Mouse (Mus musculus) midbrain, embryonic 12.5 days (tissue): ENCODE results near the gene Gm20532. TPM values are rescaled to one million over a fixed set of nuclear protein-coding genes. Genes with fewer than 3 reads are reported as not detected.

ENCODE experiments used
- ATAC-seq: fragments of 200-750 bp; cut with Nextera tagmentation; 2 replicates; pipeline ENCODE4 v1.8.0; 2017; ENCODE audit warnings: low read depth, moderate TSS enrichment, moderate library complexity; ENCODE audit not compliant: low FRiP score
- H3K27ac ChIP-seq: fragments of 300-500 bp; sonication (generic); replicated peaks from 2 replicates; pipeline ENCODE4 v1.5.1; 2016; ENCODE audit warnings: mild to moderate bottlenecking
- H3K27me3 ChIP-seq: fragments of 300-500 bp; sonication (generic); 2 replicates; pipeline ENCODE4 v1.6.1; 2016; ENCODE audit warnings: mild to moderate bottlenecking
- H3K36me3 ChIP-seq: fragments of 300-500 bp; sonication (generic); 2 replicates; pipeline ENCODE4 v1.6.1; 2016
- H3K4me1 ChIP-seq: fragments of 300-500 bp; sonication (generic); 2 replicates; pipeline ENCODE4 v1.6.1; 2016
- H3K4me2 ChIP-seq: fragments of 300-500 bp; sonication (generic); replicated peaks from 2 replicates; pipeline ENCODE4 v1.6.1; 2016; ENCODE audit warnings: mild to moderate bottlenecking, moderate library complexity
- H3K4me3 ChIP-seq: fragments of 300-500 bp; sonication (generic); 2 replicates; pipeline ENCODE4 v1.5.1; 2016; ENCODE audit warnings: mild to moderate bottlenecking
- H3K9ac ChIP-seq: fragments of 300-500 bp; sonication (generic); replicated peaks from 2 replicates; pipeline ENCODE4 v1.6.1; 2016; ENCODE audit warnings: mild to moderate bottlenecking, moderate library complexity
- H3K9me3 ChIP-seq: fragments of 300-500 bp; sonication (generic); 2 replicates; pipeline ENCODE4 v1.6.1; 2016; ENCODE audit warnings: mild to moderate bottlenecking
- WGBS: fragments of 180-500 bp; shearing (Covaris S2); methylation state at CpG from one replicate; pipeline ENCODE4 v1.1.7; 2016; 5-methylcytosine and 5-hydroxymethylcytosine counted together
- polyA plus RNA-seq: library from polyadenylated mRNA; unstranded; fragments of >200 nt; fragmentation: Nextera tagmentation; extraction: Ambion mirVana; gene quantifications from 2 replicates; pipeline ENCODE4 v1.2.1, GENCODE M21; 2016

Gene Gm20532
- polyA plus RNA-seq, 1 experiment from 2014 or later: not detected

DNA sequence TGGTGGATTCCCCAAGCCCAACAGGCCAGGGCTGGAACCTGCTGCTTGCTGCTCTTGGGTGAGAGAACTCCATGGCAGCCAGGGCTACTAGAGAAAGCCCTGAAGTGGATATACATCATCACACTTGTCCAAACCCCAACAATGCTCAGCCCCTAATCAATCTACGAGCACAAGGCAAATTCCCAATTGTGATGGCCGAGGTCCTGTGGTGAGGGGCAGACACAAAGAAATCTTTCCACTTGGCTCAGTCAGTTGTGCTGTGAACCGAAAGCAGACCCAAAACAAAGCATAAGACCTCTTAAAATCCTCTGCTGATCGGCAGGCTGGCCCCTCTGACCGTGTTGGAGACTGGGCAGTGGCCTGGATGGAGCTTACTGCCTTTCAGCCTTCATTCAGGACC, 11.6 kb upstream of the Gm20532 start:
- WGBS: 18% methylated on average over 5 of the region's 5 CpGs
- Histone ChIP-seq H3K27ac (no peak overlapping the region), H3K4me1 (peaks cover 10% of the 10 kb centered on the region), H3K4me3 (no peak overlapping the region), H3K36me3 (no peaks in the 10 kb centered on the region), H3K9ac (no peak overlapping the region), H3K27me3 (no peaks in the 10 kb centered on the region), H3K9me3 (no peaks in the 10 kb centered on the region), H3K4me2 (no peak overlapping the region)
- no peak for ATAC-seq

DNA sequence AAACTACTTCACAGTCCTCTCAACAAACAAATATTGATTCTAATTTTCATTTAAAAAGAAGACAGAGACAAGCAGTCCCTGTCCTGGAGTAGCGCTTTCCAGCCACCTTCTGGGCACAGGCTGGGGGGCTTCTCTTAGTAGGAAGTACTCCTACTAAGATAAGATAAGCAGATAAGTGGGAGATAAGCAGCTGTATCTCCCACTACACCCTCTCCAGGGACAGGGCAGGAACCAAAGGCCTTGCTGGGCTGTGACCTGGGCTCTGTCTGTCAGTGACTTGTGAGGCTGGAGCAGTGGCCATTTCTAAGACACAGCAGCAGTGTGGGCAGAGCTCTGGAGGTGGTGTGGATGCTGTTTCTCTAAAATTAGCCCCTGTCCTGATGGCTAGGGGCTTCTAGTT, 11.1 kb upstream of the Gm20532 start:
- Histone ChIP-seq H3K27me3 (no peaks in the 10 kb centered on the region), H3K4me2 (no peak overlapping the region), H3K36me3 (no peaks in the 10 kb centered on the region), H3K27ac (no peak overlapping the region), H3K4me3 (no peak overlapping the region), H3K9ac (no peak overlapping the region), H3K4me1 (peaks cover 10% of the 10 kb centered on the region), H3K9me3 (no peaks in the 10 kb centered on the region)
- 97% methylated on average over 1 of the region's 1 CpGs for WGBS
- no peak for ATAC-seq

DNA sequence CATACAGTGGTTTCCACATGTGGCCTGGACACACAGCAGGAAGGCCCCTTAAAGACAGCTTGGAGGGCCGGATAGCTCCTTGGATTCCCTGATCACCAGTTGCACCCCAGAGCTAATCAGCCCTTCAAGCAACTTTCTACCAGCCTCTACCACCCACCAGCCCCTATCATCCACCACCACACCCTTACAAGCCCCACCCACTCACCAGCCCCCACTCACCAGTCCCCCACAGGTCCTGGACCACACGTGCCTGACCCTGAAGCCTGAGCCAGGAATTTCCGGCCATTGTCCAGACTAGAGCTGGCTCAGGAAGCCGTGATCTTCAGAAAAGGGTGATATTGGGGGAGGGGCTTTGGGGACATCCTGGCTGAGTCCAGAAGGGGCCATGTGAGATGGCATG, 10.6 kb upstream of the Gm20532 start:
- H3K9ac ChIP-seq: no peak overlapping the region
- no peak overlapping the region for H3K27ac ChIP-seq
- WGBS: 62% methylated on average over 4 of the region's 4 CpGs
- no peak overlapping the region for H3K4me3 ChIP-seq
- no peaks in the 10 kb centered on the region for H3K36me3 ChIP-seq
- H3K9me3 ChIP-seq: no peaks in the 10 kb centered on the region
- no peak overlapping the region for H3K4me2 ChIP-seq
- ATAC-seq: no peak
- no peaks in the 10 kb centered on the region for H3K27me3 ChIP-seq
- peaks cover 10% of the 10 kb centered on the region for H3K4me1 ChIP-seq

DNA sequence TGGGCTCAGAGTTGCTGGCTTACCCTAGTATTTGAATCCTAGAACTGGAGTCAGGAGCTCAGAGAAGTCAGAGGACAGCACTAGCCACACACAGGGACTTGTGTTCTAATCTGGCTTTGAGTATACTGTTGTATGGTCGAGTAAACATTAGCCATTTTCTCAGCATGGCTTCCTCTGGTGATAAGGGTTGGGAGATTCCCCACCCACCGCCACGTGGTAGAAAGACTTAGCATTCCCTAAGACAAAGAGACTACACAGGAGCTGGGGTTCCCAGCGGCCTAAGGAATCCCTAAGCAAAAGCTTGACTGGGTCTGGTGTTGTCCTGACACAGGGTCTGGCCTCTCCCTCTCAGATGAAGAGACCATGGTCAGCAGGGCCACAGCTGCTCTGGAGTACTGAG, 10.0 kb upstream of the Gm20532 start:
- Histone ChIP-seq H3K4me2 (no peak overlapping the region), H3K9me3 (no peaks in the 10 kb centered on the region), H3K27me3 (no peaks in the 10 kb centered on the region), H3K27ac (no peak overlapping the region), H3K36me3 (no peaks in the 10 kb centered on the region), H3K9ac (no peak overlapping the region), H3K4me3 (no peak overlapping the region), H3K4me1 (peaks cover 10% of the 10 kb centered on the region)
- no peak for ATAC-seq
- WGBS: 48% methylated on average over 4 of the region's 4 CpGs

DNA sequence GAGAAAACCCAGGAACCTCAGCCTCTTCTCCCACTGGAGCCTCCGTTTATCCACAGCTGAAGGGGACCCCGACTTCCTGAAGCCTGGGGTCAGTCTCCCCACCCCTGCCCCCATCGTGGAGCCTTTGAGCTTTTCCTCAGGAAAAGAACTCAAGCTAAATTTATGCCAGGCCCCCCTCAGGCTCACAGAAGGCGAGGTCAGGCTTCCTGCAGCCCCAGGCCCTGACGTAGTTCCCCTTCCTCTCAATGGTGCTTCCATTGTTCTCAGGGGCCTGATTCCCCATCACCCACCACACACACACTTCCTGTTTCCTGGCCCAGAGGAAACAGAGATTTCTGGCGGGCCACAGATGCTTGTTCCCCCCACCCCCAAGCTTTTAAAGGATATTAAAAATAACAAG, 8.1 kb upstream of the Gm20532 start:
- no peak for ATAC-seq
- 48% methylated on average over 6 of the region's 6 CpGs for WGBS
- no peaks in the 10 kb centered on the region for H3K36me3 ChIP-seq
- peaks cover 8% of the 10 kb centered on the region for H3K4me1 ChIP-seq
- no peak overlapping the region for H3K4me3 ChIP-seq
- H3K9ac ChIP-seq: no peak overlapping the region
- H3K4me2 ChIP-seq: no peak overlapping the region
- H3K27ac ChIP-seq: 0 out of 2 replicates have a peak overlapping the region, but pooled peaks have one; percentile 36
- no peaks in the 10 kb centered on the region for H3K9me3 ChIP-seq
- no peaks in the 10 kb centered on the region for H3K27me3 ChIP-seq

DNA sequence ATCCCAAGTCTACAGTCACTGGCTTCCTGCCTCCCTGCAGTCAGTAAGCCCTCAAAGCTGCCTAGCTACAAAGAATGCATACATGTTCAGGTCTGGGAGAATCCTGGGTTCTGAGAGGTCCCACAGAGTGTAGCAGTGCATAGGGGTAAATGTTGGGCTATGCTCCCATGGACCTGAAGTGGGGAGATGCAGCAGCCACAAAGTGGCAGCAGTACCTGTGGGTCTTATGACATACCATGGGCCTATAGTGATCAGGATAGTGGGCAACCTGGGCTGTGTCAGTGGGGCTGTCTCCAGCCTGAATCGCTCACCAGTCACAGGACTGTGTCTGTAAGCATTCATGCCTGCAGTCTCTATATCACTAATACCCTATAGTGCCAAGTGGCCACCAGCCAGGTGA, 6.7 kb upstream of the Gm20532 start, which contains the start of gene Egfl7:
Gene Egfl7, plus strand, starts transcription at position 301 of the 400 bp plus-strand sequence.
- Histone ChIP-seq H3K27ac (no peak within 1 kb of the TSS), H3K27me3 (no peaks in the 10 kb centered on the region), H3K36me3 (no peaks in the 10 kb centered on the region), H3K4me1 (peaks cover 2% of the 10 kb centered on the region; the same call in 1 of the 2 replicates), H3K9me3 (no peaks in the 10 kb centered on the region), H3K4me2 (no peak within 1 kb of the TSS), H3K4me3 (no peak within 1 kb of the TSS), H3K9ac (no peak within 1 kb of the TSS)
- no peak for ATAC-seq
- WGBS: 95% methylated on average over 1 of the region's 1 CpGs

DNA sequence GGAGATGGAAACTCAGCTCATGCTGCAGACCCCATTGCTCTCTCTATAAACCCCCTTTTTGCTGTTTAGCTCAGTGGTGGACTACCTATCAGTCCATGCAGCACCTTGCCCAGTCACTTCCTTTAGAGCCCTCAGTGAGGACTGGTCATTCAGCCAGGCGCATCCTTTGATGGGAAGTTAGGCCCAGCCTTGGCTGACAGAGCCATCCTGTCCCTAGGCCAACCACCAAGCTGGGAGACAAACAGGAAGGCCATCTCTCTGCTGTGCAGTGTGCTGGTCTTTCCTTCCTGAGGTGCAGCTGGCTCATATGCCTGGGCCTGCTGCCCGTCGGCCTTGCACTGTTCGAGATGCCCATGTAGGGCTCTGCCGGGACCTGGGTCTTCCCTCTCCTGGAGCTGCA, 5.7 kb upstream of the Gm20532 start:
- Histone ChIP-seq H3K4me3 (no peak overlapping the region), H3K36me3 (no peaks in the 10 kb centered on the region), H3K27me3 (peaks cover 7% of the 10 kb centered on the region; the same call in 1 of the 2 replicates), H3K4me1 (no peaks in the 10 kb centered on the region; the same call in 1 of the 2 replicates), H3K9ac (no peak overlapping the region), H3K4me2 (no peak overlapping the region), H3K27ac (no peak overlapping the region), H3K9me3 (no peaks in the 10 kb centered on the region)
- 98% methylated on average over 5 of the region's 5 CpGs for WGBS
- ATAC-seq: no peak

DNA sequence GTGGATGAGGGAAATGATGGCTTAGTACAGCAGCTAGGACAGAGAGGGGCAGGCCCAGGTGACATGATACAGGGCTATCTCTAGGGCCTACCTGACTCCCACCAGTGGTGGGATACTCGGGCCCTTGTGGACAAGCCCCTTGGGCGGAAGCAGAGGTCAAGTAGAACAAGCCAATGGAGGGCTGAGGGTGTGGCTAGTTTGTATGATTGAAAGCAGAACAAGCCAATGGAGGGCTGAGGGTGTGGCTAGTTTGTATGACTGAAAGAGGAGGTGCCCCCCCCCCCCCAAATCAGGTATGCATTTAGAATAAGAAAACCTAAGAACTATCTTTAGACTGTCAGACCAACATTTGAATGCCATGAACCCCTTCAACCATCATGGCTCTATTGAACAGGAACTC, 4.2 kb upstream of the Gm20532 start:
- Histone ChIP-seq H3K27ac (no peak overlapping the region), H3K9me3 (no peaks in the 10 kb centered on the region), H3K4me1 (peaks cover 10% of the 10 kb centered on the region), H3K4me3 (no peak overlapping the region), H3K36me3 (no peaks in the 10 kb centered on the region), H3K4me2 (no peak overlapping the region), H3K9ac (no peak overlapping the region), H3K27me3 (peaks cover 7% of the 10 kb centered on the region; the same call in 1 of the 2 replicates)
- no peak for ATAC-seq
- WGBS: 59% methylated on average over 2 of the region's 2 CpGs

DNA sequence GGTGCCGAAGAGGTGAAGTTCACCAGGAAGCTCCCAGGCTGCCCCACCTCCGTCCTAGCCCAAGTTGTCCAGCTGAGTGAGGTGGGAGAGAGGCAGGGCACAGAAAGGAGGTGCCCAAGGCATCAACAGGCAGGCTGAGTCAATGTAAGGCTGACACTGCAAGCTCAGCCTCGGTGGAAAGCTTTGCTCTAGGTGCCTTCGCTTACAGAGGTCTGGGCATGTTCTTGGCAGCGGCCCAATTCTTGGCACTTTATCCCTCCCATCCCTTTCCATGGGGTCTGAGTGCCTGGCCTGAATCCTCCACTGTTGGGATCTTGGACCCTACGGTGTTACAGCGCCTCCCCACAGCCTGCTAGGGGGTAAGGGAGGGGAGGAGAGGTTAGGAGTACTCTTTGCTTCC, 3.7 kb upstream of the Gm20532 start:
- Histone ChIP-seq H3K4me3 (no peak overlapping the region), H3K9ac (no peak overlapping the region), H3K9me3 (no peaks in the 10 kb centered on the region), H3K27ac (no peak overlapping the region), H3K4me2 (no peak overlapping the region), H3K27me3 (peaks cover 7% of the 10 kb centered on the region; the same call in 1 of the 2 replicates), H3K4me1 (peaks cover 10% of the 10 kb centered on the region), H3K36me3 (no peaks in the 10 kb centered on the region)
- no peak for ATAC-seq
- WGBS: 81% methylated on average over 7 of the region's 7 CpGs

DNA sequence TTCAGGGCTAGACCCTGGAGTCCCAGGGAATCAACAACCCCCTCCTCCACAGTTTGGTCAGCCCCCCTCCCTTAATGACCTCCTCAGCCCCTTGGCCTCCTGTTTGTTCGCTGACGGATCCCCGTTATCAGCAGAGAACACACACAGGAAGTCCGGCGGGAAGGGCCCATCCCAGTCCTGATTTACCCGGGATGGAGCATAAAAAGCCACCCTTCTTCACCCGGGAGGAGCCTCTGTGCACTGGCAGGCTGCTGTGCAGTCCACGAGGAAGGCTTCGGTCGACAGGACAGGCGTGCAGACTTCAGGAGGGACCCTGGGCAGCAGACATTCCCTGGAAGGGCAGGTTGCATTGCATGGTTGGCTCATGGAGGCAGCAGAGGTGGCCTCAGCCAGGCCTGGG, 2.8 kb upstream of the Gm20532 start:
- no peak overlapping the region for H3K4me3 ChIP-seq
- WGBS: 80% methylated on average over 11 of the region's 11 CpGs
- no peak overlapping the region for H3K27ac ChIP-seq
- peaks cover 10% of the 10 kb centered on the region for H3K4me1 ChIP-seq
- peaks cover 7% of the 10 kb centered on the region; the same call in 1 of the 2 replicates for H3K27me3 ChIP-seq
- no peak overlapping the region for H3K4me2 ChIP-seq
- H3K9ac ChIP-seq: no peak overlapping the region
- no peak for ATAC-seq
- H3K9me3 ChIP-seq: no peaks in the 10 kb centered on the region
- no peaks in the 10 kb centered on the region for H3K36me3 ChIP-seq

DNA sequence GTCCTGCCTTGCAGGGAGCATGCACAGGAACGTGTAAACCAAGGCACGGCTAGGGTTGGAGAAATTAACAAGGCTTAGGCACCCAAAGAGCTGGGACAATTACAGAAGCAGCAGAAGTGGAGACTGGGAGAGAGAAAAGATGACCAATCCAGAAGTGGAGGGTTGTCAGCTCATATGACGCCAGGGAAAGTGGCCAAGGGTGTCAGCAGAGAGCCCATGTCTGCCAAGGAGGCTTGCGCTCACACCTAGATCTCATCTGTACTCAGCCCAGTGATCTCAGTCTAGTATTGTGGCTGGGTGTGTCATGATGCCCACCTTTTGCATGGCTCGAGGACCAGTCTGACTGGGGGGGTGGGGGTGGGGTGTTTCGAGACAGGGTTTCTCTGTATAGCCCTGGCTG, 726 bp upstream of the Gm20532 start:
- H3K4me1 ChIP-seq: peaks cover 10% of the 10 kb centered on the region
- peaks cover 7% of the 10 kb centered on the region; the same call in 1 of the 2 replicates for H3K27me3 ChIP-seq
- H3K4me2 ChIP-seq: no peak overlapping the region
- H3K36me3 ChIP-seq: no peaks in the 10 kb centered on the region
- ATAC-seq: no peak
- no peak overlapping the region for H3K9ac ChIP-seq
- no peak overlapping the region for H3K4me3 ChIP-seq
- H3K27ac ChIP-seq: no peak overlapping the region
- WGBS: 64% methylated on average over 6 of the region's 6 CpGs
- no peaks in the 10 kb centered on the region for H3K9me3 ChIP-seq

DNA sequence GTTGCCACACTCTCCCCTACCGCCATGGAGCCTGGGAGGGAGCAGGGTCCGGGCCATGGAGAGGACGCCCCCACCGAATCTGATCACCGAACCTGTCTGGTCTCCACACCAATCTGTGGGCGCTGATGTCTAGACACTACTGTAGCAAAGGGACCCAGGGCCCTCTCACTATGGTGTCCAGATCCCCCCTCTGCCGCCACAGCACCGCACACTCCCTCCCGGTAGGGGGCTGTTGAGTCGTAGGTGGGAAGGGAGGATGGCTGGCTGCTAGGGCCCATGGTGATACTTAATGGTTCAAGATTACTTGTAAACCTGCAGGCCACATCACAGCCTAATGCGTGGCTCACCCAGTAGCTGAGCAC, 586 bp downstream of the Gm20532 start:
- no peaks in the 10 kb centered on the region for H3K9me3 ChIP-seq
- no peak overlapping the region; the same call in 1 of the 2 replicates for H3K27ac ChIP-seq
- no peaks in the 10 kb centered on the region for H3K36me3 ChIP-seq
- H3K4me3 ChIP-seq: peak overlapping the region; percentile 59
- peak overlapping the region; percentile 73 for H3K4me2 ChIP-seq
- WGBS: 11% methylated on average over 11 of the region's 11 CpGs
- H3K4me1 ChIP-seq: peaks cover 10% of the 10 kb centered on the region
- ATAC-seq: peak; percentile 35; the same call in 1 of the 2 replicates
- peaks cover 7% of the 10 kb centered on the region; the same call in 1 of the 2 replicates for H3K27me3 ChIP-seq
- peak overlapping the region; percentile 63 for H3K9ac ChIP-seq

DNA sequence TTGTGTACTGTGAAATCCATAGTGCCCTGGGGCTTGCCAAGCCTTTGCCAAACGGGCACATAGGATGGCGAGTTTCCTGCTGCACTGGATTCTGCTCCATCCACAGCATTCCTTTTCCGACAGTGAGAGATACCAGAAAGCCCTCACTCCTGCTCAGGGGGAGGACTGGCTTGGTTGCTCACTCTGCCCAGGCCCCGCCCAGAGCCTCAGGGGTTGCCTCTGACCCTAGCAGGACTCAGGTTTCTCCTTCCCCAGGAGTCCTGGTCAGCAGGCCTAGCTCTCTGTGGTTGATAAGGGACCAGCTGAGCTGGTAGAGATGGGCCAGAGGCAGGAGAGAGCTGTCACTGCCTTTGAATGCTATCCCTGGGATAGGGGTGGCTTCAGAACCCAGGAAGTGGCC, 2.1 kb downstream of the Gm20532 start:
- WGBS: 59% methylated on average over 4 of the region's 4 CpGs
- Histone ChIP-seq H3K4me1 (peaks cover 10% of the 10 kb centered on the region), H3K4me3 (no peak overlapping the region), H3K36me3 (no peaks in the 10 kb centered on the region), H3K27me3 (peaks cover 7% of the 10 kb centered on the region; the same call in 1 of the 2 replicates), H3K9ac (no peak overlapping the region), H3K9me3 (no peaks in the 10 kb centered on the region), H3K4me2 (no peak overlapping the region), H3K27ac (no peak overlapping the region)
- no peak for ATAC-seq
